Mouse (Mus musculus) mouse embryonic stem cell (cell line): ENCODE results near the gene Snx9.

Experiments
- in situ Hi-C, 2 experiments: fragments of 300-500 bp; cut with MboI; formaldehyde crosslinking; loops; 1 replicate in 1 of 2; 3 replicates in 1 of 2; pipeline ENCODE4 v1.14.3; 2019 to 2020; ENCODE audit warnings: low sequenced_read_pairs in 2 of 2, low pct_unique_long_range_greater_than_20kb in 1 of 2, mixed read lengths in 1 of 2; ENCODE audit not compliant: unreplicated experiment in 1 of 2

Gene Snx9

DNA sequence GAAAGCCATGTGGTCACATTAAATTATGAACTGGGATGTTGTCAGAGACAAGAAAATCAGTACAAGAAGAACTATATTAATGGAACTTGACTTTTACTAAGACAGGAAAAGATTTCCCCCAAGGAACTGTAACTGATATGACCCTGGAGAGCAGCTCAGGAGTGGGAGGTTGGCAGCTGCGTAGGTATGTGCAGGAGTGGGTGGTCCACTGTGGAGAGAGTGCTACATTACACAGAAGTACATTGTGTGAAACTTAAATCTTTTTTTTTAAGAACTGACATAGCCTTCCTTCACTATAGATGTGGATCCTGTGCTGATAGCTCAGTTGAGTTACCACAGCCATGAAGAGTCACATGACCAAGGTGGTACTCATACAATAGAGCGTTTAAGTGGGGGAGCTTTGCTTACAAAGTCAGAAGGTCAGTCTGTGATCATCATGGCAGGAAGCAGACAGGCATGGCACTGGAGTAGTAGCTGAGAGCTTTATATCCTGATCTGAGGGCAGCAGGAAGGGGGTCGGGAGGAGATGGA, 6.3 kb upstream of the Snx9 start:
- in situ Hi-C loops = no loop called here

GRCm38 (mm10) chr17:5839549-5840240, 1.4 kb upstream of the Snx9 start:
- in situ Hi-C loops = no loop called here

DNA sequence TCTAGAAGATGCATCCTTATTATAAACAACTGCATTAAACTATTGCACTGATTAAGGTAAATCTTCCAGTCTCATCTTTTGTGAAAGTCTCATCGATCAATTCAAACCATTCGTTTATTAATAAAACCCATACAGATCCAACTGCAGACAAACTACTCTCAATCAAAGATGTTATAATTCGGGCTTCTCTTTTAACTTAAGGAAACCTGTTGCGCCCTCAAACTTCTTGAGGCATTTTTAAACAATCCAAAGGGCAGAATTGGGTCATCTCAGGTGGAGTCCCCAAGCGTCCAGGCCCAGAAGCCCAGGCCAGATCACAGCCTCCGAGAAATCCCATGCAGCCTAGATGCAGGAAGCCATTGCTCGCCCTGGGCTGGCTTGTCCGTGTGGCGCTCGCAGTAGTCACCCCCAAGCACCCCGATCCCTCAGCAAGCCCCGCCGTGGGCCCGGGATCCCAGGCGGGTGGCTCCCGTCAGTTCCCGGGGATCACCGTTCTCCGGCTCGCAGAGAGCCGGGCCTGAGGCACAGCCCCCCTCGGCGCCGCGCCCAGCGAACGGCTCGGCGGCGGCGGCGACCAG, 490 bp upstream of the Snx9 start:
- in situ Hi-C loops = no loop called here

DNA sequence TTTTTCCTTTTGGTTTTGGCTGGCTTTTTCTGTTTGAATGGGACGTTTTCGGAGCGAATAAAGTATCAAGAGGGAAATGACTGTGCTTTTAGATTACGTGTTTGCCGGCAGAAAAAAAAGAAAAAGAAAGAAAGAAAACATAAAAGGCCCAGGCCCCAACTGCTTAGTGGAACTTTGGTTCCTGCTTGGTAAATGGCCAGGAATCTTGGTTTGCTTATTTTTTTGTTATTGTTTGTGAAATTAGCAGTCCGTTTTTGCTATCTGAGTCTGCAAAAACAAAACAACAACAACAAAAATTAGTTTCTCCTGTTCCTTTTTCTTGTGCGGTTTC, 779 bp downstream of the Snx9 start:
- in situ Hi-C loops = no loop called here

- in situ Hi-C loops = no loop called here
These were observed 2.0 kb downstream of the Snx9 start for GRCm38 (mm10) chr17:5842988-5843640.

GRCm38 (mm10) chr17:5843641-5843990, 2.5 kb downstream of the Snx9 start:
- in situ Hi-C loops = no loop called here

- in situ Hi-C loops = no loop called here
These were observed 4.2 kb downstream of the Snx9 start for GRCm38 (mm10) chr17:5845376-5845775.

DNA sequence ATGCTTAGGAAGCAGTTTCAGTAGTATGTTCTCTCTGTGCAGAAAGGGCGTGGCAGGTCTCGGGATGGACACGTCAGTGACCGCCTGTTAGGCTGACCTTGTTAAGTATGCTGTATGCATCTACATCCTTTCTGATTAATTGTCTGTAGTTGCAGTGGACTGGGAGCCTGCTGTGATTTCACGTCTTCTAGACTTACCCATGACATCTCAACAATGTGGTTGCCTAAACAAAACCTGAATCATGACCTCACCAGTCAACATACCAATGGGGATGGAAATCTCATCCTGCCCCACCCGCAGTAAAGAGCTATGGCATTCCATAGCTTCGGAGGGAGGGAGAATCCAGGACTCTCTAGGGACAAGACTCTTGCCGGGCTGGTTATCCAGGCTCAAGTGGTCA, 5.0 kb downstream of the Snx9 start:
- in situ Hi-C loops = no loop called here

GRCm38 (mm10) chr17:5848706-5849415, 7.7 kb downstream of the Snx9 start:
- in situ Hi-C loops = no loop called here

DNA sequence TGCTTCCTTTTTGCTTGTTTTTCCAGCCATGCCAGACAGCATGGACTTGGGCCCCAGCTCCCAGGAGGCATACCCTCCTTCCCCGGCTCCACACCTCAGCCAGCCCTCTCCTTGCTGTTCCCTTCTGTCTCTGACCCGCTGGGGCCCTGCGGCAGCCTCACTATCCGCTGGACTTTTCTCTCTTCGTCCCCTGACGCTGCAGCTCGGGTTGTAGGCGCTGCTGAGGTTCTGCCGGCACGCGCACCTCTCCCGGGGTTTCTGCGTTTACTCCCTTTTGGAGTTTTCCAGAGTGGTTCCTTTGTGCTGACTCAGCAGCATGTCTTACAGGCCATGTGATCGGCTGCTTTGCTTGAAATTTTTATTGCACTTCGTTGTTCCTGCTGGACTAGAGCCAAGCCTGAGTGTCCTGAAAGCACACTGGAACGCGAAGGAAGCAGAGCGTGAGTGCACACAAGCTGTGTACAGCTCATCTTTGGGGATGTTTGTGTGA, 8.3 kb downstream of the Snx9 start:
- in situ Hi-C loops = no loop called here

DNA sequence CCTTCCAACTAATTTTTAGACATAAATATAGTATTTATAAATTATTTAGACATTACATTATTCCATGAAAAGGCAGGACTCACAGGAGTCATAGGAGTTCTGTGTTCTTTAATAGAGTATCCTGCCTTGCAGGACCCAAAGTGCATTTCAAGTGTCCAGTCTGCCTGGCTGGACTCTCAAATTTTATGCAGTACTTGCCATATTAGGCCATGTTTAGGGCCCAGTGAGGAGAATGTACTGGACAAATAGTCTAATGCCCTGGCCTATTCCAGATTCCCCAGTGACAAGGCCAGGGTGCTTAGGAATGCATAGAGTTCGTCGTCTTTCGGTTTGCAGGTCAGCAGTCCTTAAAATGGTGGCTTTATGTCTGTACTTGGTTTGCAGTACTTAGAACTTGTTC, 8.9 kb downstream of the Snx9 start:
- in situ Hi-C loops = no loop called here

DNA sequence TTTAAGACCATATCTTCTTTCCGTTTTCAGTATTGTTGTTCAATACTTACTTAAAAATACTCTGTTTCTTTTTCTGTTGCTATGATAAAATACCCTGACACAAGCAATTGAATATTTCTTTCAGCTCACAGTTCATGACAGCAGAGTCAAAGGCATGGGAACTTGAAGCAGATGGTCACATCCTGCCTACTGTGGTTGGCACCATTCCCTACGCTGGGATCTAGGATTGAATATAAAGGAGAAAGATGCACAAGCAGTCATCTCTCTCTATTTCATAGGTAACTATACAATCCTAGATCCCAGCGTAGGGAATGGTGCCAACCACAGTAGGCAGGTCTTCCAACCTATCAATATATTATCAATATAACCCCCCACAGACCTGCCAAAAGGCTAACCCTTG, 9.3 kb downstream of the Snx9 start:
- in situ Hi-C loops = no loop called here

DNA sequence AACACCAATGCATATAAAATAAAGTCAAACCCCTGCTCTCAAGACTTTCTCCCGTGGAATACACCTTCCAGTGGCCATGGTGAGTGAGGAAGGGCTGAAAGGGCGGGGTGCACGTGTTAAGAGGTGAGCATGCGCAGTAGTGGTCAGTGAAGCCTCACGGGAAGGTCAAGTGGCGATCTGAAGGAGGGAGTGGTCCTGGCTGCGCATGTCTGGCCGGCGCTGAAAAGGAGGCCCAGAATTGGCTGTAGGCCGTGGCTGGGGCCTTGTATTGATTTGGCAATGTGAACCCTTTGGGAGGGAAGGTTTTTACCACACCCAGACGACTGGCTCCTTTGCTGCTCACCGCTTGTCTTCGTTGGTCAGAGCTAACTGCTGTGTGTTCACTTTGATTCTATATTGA, 12.8 kb downstream of the Snx9 start:
- in situ Hi-C loops = no loop called here

DNA sequence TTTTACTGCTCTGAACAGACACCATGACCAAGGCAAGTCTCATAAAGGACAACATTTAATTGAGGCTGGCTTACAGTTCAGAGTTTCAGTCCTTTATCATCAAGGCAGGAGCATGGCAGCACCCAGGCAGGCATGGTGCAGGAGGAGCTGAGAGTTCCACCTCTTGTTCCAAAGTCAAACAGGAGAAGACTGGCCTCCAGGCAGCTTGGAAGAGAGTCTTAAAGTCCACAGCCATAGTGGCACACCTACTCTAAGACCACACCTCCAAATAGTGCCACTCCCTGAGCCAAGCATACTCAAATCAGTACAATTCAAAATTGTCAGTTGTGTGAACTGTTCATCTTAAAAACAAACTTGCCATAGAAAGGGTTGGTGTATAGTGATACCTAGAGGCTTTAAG, 14.4 kb downstream of the Snx9 start:
- in situ Hi-C loops = no loop called here

- in situ Hi-C loops = no loop called here
These were observed 15.3 kb downstream of the Snx9 start for GRCm38 (mm10) chr17:5856426-5856825.

- in situ Hi-C loops = no loop called here
These were observed 16.1 kb downstream of the Snx9 start for GRCm38 (mm10) chr17:5857206-5857605.

DNA sequence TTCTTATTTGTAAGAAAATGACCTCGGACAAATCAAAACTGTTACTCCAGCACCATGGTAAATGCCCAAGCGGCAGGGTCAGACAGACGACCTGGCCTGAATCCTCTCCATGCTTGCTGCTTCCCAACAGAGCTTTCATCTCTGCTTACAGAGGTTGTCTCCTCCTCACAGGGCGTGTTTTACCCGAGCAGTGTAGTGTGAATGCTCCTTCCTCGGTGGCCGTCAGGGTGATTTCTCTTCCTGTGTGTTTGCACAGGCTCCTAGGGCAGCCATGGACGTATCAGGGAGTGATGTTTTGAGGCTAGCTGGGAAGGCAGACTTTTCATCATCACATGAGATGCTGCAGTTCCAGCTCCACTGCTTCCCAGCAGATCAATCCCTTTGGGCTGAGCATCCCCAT, 17.1 kb downstream of the Snx9 start:
- in situ Hi-C loops = no loop called here

DNA sequence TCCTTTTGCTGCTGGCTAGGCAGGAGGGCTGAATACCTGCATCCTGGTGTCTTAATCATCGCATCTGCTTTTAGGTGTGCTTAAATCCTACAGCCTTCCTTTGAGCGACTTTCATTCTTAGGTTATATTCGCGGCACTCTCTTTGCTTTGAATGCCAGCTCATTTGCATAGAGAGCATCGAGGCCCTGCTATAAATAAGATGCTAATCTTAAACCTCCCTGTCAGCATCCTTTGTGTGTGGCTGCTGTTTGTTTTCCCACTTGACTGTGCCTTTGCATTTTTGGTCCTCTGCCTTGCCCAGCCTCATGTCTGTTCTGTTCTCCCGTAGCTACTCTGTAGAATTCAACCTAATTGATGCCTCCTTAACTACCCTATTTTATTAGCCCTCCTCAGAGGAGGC, 21.2 kb downstream of the Snx9 start:
- in situ Hi-C loops = no loop called here

- in situ Hi-C loops = no loop called here
These were observed 21.7 kb downstream of the Snx9 start for GRCm38 (mm10) chr17:5862869-5863268.
